Mouse (Mus musculus): Measurements from ENCODE around the gene Tom1l1. TPM values are rescaled to one million over a fixed set of nuclear protein-coding genes. Genes with fewer than 3 reads are reported as not detected.

Tom1l1 gene
- polyA plus RNA-seq, 1 experiment from 2014 or later, result 12.4 TPM

- H3K27me3 ChIP-seq (ENCODE audit: low read depth, poor library complexity, severe bottlenecking), result no peaks in the 10 kb centered on the region
- WGBS, result 86% methylated on average over 1 of the region's 1 CpGs
- no peaks in the 10 kb centered on the region for H3K4me1 ChIP-seq
- no peaks in the 10 kb centered on the region for H3K9me3 ChIP-seq (replicated peaks)
- H3K27ac ChIP-seq, result no peak overlapping the region
- H3K36me3 ChIP-seq, result peaks cover 17% of the 10 kb centered on the region
- no peak for DNase-seq (ENCODE audit: low spot score)
- H3K4me3 ChIP-seq, result no peak overlapping the region
Observed at GRCm38 (mm10) chr11:90627751-90628150, 60.4 kb downstream of the Tom1l1 start.

DNA sequence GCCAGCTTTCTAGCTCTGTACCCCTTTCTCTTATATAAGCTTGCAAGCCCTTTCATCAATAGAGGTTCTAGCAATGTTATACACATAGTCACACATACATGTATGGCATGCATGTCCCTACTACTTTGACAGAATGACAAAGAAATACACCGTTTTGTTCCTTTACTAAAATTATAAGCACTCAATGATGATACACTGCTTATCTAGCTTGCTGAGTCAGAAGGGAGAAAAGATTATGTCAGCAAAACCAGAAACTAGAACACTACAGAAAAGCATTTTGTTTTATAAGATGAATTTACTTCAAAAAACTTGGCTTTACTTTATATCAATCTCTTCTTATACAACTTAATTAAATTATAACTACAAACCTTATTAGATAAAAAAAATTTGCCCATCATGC lies 63.0 kb downstream of the Tom1l1 start:
- Histone ChIP-seq H3K4me1 (no peaks in the 10 kb centered on the region), H3K36me3 (peaks cover 29% of the 10 kb centered on the region), H3K27ac (no peak overlapping the region), H3K9me3 (replicated peaks) (no peaks in the 10 kb centered on the region), H3K4me3 (no peak overlapping the region), H3K27me3 (ENCODE audit: low read depth, poor library complexity, severe bottlenecking) (no peaks in the 10 kb centered on the region)
- DNase-seq (ENCODE audit: low spot score), result no peak
- 90% methylated on average over 1 of the region's 1 CpGs for WGBS

GRCm38 (mm10) chr11:90623477-90623876 lies 64.7 kb downstream of the Tom1l1 start:
- WGBS, result 68% methylated on average over 6 of the region's 6 CpGs
- H3K9me3 ChIP-seq (replicated peaks), result no peaks in the 10 kb centered on the region
- no peak for DNase-seq (ENCODE audit: low spot score)
- no peaks in the 10 kb centered on the region for H3K4me1 ChIP-seq
- H3K27ac ChIP-seq, result no peak overlapping the region
- peaks cover 31% of the 10 kb centered on the region for H3K36me3 ChIP-seq
- H3K27me3 ChIP-seq (ENCODE audit: low read depth, poor library complexity, severe bottlenecking), result no peaks in the 10 kb centered on the region
- H3K4me3 ChIP-seq, result no peak overlapping the region

- Histone ChIP-seq H3K4me1 (no peaks in the 10 kb centered on the region), H3K4me3 (no peak overlapping the region), H3K9me3 (replicated peaks) (no peaks in the 10 kb centered on the region), H3K36me3 (peaks cover 40% of the 10 kb centered on the region), H3K27me3 (ENCODE audit: low read depth, poor library complexity, severe bottlenecking) (no peaks in the 10 kb centered on the region), H3K27ac (no peak overlapping the region)
- 95% methylated on average over 7 of the region's 7 CpGs for WGBS
- DNase-seq (ENCODE audit: low spot score), result no peak
Observed at GRCm38 (mm10) chr11:90622500-90622899, 65.7 kb downstream of the Tom1l1 start.

GRCm38 (mm10) chr11:90622044-90622443 lies 66.1 kb downstream of the Tom1l1 start:
- Histone ChIP-seq H3K27me3 (ENCODE audit: low read depth, poor library complexity, severe bottlenecking) (no peaks in the 10 kb centered on the region), H3K27ac (no peak overlapping the region), H3K4me1 (no peaks in the 10 kb centered on the region), H3K9me3 (replicated peaks) (no peaks in the 10 kb centered on the region), H3K4me3 (no peak overlapping the region), H3K36me3 (peaks cover 41% of the 10 kb centered on the region)
- DNase-seq (ENCODE audit: low spot score), result no peak
- 94% methylated on average over 12 of the region's 12 CpGs for WGBS

DNA sequence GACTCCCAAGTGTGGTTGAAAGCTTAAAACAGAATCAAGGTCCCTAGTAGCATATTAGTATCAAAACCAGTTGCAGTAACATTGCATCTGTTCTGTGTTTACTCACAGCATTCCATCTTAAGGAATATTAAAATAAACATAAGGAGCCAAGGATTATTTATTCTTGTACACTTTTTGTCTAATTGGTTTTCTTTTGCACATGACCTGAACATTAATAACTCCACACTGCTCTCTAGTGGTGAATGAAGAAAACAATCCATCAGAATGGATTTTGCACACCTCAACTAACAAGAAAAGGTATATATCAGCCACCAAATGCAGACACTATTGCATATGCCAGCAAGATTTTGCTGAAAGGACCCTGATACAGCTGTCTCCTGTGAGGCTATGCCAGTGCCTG lies 71.7 kb downstream of the Tom1l1 start:
- H3K36me3 ChIP-seq, result peaks cover 69% of the 10 kb centered on the region
- H3K9me3 ChIP-seq (replicated peaks), result no peaks in the 10 kb centered on the region
- H3K27me3 ChIP-seq (ENCODE audit: low read depth, poor library complexity, severe bottlenecking), result no peaks in the 10 kb centered on the region
- H3K27ac ChIP-seq, result no peak overlapping the region
- DNase-seq (ENCODE audit: low spot score), result no peak
- H3K4me1 ChIP-seq, result no peaks in the 10 kb centered on the region
- no peak overlapping the region for H3K4me3 ChIP-seq

DNA sequence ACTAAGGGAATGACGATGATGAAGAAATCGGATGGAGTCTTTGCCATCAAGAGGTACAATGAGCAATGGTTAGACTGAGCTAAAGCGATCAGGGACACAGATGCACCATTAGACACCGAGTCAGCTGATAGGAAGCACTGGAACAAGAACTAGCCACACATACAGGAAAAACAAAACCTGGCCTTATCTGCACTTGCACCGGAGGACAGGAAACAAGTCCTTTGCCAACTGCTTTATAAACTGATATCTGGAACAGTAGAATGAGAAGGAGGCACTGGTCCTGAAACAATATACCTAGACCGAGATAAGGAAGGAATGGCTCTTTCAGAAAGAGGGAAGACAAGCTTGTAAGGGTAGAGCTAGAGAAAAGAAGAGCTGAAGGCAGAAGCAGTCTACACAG lies 73.4 kb downstream of the Tom1l1 start:
- no peak for DNase-seq (ENCODE audit: low spot score)
- Histone ChIP-seq H3K4me1 (no peaks in the 10 kb centered on the region), H3K36me3 (peaks cover 67% of the 10 kb centered on the region), H3K27me3 (ENCODE audit: low read depth, poor library complexity, severe bottlenecking) (no peaks in the 10 kb centered on the region), H3K4me3 (no peak overlapping the region), H3K27ac (no peak overlapping the region), H3K9me3 (replicated peaks) (no peaks in the 10 kb centered on the region)
- 89% methylated on average over 6 of the region's 6 CpGs for WGBS

GRCm38 (mm10) chr11:90612118-90612517 lies 76.0 kb downstream of the Tom1l1 start:
- Histone ChIP-seq H3K4me3 (no peak overlapping the region), H3K9me3 (replicated peaks) (no peaks in the 10 kb centered on the region), H3K27ac (no peak overlapping the region), H3K4me1 (no peaks in the 10 kb centered on the region), H3K36me3 (peaks cover 66% of the 10 kb centered on the region), H3K27me3 (ENCODE audit: low read depth, poor library complexity, severe bottlenecking) (no peaks in the 10 kb centered on the region)
- DNase-seq (ENCODE audit: low spot score), result no peak

DNA sequence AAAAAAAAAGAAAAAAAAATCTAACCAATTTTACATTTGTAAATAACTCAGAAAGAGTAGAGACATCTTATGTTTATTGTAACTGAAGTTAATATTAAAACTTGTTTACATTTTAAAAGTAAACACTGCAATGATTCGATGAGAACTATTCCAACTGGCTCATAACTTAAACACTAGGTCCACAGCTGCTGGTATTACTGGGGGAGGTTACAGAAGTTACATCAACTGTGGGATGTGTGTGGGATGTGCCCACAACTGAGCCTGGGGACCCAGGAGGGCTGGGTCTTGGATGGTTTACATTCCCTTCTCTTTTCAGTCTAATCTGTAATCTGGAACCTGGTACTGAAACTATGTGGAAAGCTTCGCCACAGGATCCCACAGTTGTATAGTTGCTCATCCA lies 85.1 kb downstream of the Tom1l1 start:
- DNase-seq (ENCODE audit: low spot score), result no peak
- Histone ChIP-seq H3K27ac (no peak overlapping the region), H3K9me3 (replicated peaks) (no peaks in the 10 kb centered on the region), H3K36me3 (peaks cover 85% of the 10 kb centered on the region), H3K27me3 (ENCODE audit: low read depth, poor library complexity, severe bottlenecking) (no peaks in the 10 kb centered on the region), H3K4me3 (no peak overlapping the region), H3K4me1 (no peaks in the 10 kb centered on the region)
- 91% methylated on average over 2 of the region's 2 CpGs for WGBS

DNA sequence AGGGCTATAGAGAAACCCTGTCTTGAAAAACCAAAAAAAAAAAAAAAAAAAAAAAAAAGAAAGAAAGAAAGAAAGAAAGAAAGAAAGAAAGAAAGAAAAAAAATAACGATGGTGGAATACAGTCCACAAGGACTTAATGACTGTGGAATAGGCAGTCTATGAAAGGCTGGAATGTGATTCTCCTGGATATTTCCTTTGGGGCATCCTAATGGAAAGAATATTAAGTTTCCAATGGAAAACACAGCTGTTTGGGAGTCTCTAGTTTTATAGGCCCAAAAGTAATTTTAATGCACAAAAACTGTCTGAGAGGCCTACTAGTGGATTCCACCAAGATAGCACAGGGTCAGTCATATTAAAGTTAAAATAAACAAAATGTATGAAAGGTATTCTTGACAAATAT lies 92.3 kb downstream of the Tom1l1 start:
- Histone ChIP-seq H3K27ac (no peak overlapping the region), H3K4me3 (no peak overlapping the region), H3K9me3 (replicated peaks) (no peaks in the 10 kb centered on the region), H3K36me3 (peaks cover 69% of the 10 kb centered on the region), H3K27me3 (ENCODE audit: low read depth, poor library complexity, severe bottlenecking) (no peaks in the 10 kb centered on the region), H3K4me1 (no peaks in the 10 kb centered on the region)
- 89% methylated on average over 1 of the region's 1 CpGs for WGBS
- no peak for DNase-seq (ENCODE audit: low spot score)

Other genes starting within 250 kb of the Tom1l1 start
- 33.0 and 37.4 TPM in 2 replicates for gene Stxbp4, start 50.3 kb downstream of the Tom1l1 start, polyA plus RNA-seq (2016; fragmentation: Nextera tagmentation; extraction: Ambion mirVana)
- gene Cox11, start 50.2 kb downstream of the Tom1l1 start, polyA plus RNA-seq (2016; fragmentation: Nextera tagmentation; extraction: Ambion mirVana), result 33.3 and 41.7 TPM in 2 replicates